Mouse (Mus musculus): ENCODE measurements at regions not wholly inside any gene's neighbourhood (a gene's known extent, or its start where the extent isn't known, plus 50 kb on each side); places are given as distances from the start of the nearest gene placed in this dataset.

DNA sequence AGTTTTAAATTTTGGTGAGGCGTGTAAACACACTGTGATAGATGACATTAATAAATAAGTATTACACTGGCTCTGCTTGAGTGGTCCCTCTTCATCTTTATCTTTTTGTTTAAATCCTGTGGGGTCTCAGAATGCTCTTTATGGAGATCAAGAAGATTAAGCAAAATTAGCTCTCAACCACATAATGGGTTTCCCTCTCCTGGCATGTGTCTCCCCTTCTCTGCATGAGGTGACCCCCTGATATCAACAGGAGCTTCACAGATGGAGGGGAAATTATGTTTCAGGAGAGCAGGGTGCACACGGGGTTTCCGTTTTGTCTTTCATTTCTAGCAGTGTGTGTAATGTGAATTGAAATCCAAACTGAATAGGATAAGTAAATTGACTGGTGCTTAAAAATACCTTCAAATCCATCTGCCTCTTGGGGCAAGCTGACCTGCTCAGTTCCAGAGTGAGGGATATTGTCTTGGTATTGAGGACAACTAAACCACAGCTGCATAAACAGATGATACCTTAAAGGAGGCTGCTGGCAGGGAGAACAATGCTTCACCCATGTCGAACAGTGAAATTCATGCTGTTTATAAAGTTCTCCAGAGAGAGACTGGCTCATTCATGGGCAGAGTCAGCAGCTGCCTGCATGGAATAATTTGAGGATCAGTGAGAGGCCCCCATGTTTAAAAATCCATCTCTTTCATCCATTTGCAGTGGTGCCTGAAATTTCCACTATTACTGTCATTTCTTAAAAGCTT is 518.3 kb upstream of the Nr2f1 start:
- TF ChIP-seq CTCF (IDR thresholded peaks at IDR 0.05; ENCODE audit: borderline replicate concordance, insufficient read depth, low read length) (no peak), POLR2A (IDR thresholded peaks at IDR 0.05; ENCODE audit: low read depth, low read length) (no peak)

All from embryonic fibroblast, embryonic 13.5 days (primary cell).